Mouse (Mus musculus) hindbrain, embryonic 16.5 days (tissue): ENCODE data around the gene Lrrc56. TPM values are rescaled to one million over a fixed set of nuclear protein-coding genes. Genes with fewer than 3 reads are reported as not detected.
"Not testable (repeated sequence)": the region's sequence is repeated elsewhere in the genome, so short reads cannot be mapped to it uniquely, and the experiment has no call there.

Experiments used
- ATAC-seq: fragments of 200-750 bp; cut with Nextera tagmentation; 2 replicates; pipeline ENCODE4 v1.8.0; 2017; ENCODE audit warnings: moderate TSS enrichment, moderate library complexity
- H3K27ac ChIP-seq: fragments of 300-500 bp; sonication (generic); 2 replicates; pipeline ENCODE4 v1.5.1; 2014; ENCODE audit warnings: low read depth, mild to moderate bottlenecking, control low read depth, low read length, moderate library complexity
- H3K27me3 ChIP-seq: fragments of 300-500 bp; sonication (generic); replicated peaks from 2 replicates; pipeline ENCODE4 v1.6.1; 2014; ENCODE audit warnings: low read length; ENCODE audit not compliant: control insufficient read depth, insufficient read depth
- H3K36me3 ChIP-seq: fragments of 300-500 bp; sonication (generic); 2 replicates; pipeline ENCODE4 v1.6.1; 2014; ENCODE audit warnings: mild to moderate bottlenecking, low read length, moderate library complexity, mixed read lengths; ENCODE audit not compliant: control insufficient read depth, insufficient read depth
- H3K4me1 ChIP-seq: fragments of 300-500 bp; sonication (generic); 2 replicates; pipeline ENCODE4 v1.6.1; 2014; ENCODE audit warnings: low read depth, low read length; ENCODE audit not compliant: control insufficient read depth, insufficient read depth
- H3K4me2 ChIP-seq: fragments of 300-500 bp; sonication (generic); 2 replicates; pipeline ENCODE4 v1.6.1; 2014; ENCODE audit warnings: mild to moderate bottlenecking, low read length, control low read depth, moderate library complexity
- H3K4me3 ChIP-seq: fragments of 300-500 bp; sonication (generic); 2 replicates; pipeline ENCODE4 v1.5.1; 2014; ENCODE audit warnings: mild to moderate bottlenecking, low read length, control low read depth, moderate library complexity
- H3K9ac ChIP-seq: fragments of 300-500 bp; sonication (generic); 2 replicates; pipeline ENCODE4 v1.6.1; 2014; ENCODE audit warnings: low read depth, mild to moderate bottlenecking, control low read depth, low read length, moderate library complexity
- H3K9me3 ChIP-seq: fragments of 300-500 bp; sonication (generic); 2 replicates; pipeline ENCODE4 v1.6.1; 2014; ENCODE audit warnings: mild to moderate bottlenecking, low read length, moderate library complexity; ENCODE audit not compliant: control insufficient read depth
- WGBS: fragments of 180-500 bp; shearing (Covaris S2); extraction: QIAGEN DNeasy Blood & Tissue Kit; methylation state at CpG from one replicate; pipeline ENCODE4 v1.1.7; 2014; 5-methylcytosine and 5-hydroxymethylcytosine counted together
- microRNA counts: library from miRNA; unstranded; fragments of <30 nt; microRNA quantifications from one replicate; lab custom pipeline; 2016
- microRNA-seq: library from miRNA; unstranded; fragments of <30 nt; microRNA quantifications from one replicate; pipeline ENCODE4, GENCODE M21; 2017
- polyA plus RNA-seq: library from polyadenylated mRNA; unstranded; fragments of >200 nt; fragmentation: Nextera tagmentation; extraction: Ambion mirVana; gene quantifications from 2 replicates; pipeline ENCODE4 v1.2.1, GENCODE M21; 2015

Lrrc56 gene
- polyA plus RNA-seq, 1 experiment from 2014 or later, result 10.1 TPM

DNA sequence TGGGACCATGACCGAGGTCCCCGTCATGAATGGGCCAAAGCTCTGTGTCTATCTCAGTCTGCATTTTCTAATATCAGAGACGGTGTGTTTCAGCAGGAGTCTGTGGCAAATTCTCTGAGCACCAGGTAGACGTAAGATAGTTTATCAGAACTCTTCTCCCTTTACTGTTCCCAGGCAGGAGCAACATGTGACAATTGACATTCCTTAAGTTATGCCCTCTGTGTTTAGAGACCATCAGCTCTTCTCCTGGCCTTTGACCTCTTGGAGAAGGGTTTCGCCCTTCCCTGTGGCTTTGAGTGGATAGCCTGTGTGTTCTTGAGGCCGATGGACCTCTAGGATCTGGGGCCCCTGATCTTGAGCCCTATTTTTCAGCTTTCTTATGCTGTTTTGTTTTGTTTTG is 35.7 kb downstream of the Lrrc56 start:
- H3K4me1 ChIP-seq, result peaks cover 18% of the 10 kb centered on the region
- peak overlapping the region; percentile 95; the same call in 1 of the 2 replicates for H3K9ac ChIP-seq
- peak overlapping the region; percentile 74 for H3K4me3 ChIP-seq
- H3K27ac ChIP-seq, result no peak overlapping the region
- H3K4me2 ChIP-seq, result peak overlapping the region; percentile 85
- 59% methylated on average over 6 of the region's 6 CpGs for WGBS
- ATAC-seq, result no peak
- H3K36me3 ChIP-seq, result peaks cover 25% of the 10 kb centered on the region
- no peaks in the 10 kb centered on the region for H3K9me3 ChIP-seq
- no peaks in the 10 kb centered on the region for H3K27me3 ChIP-seq

DNA sequence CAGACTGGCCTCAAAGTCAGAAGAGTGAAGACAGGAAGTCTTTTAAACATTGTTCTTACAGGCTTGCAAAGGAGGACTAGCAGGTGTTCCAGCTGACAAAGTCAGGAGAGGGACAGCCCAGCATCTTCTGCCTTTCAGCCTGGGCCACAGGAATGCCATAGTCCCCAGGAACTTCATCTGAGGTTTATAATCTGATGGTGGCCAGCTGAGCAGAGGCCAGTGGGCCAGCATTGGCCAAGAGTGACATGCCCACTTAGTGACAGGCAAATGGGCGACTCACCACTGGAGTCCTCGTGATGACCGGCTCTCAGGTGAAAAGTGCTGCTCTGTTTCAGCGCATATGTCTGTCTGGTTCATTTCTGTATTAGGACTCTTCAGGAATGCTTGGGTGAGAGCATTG is 36.6 kb downstream of the Lrrc56 start:
- Histone ChIP-seq H3K36me3 (peaks cover 30% of the 10 kb centered on the region), H3K4me3 (no peak overlapping the region)
- no peak for ATAC-seq

DNA sequence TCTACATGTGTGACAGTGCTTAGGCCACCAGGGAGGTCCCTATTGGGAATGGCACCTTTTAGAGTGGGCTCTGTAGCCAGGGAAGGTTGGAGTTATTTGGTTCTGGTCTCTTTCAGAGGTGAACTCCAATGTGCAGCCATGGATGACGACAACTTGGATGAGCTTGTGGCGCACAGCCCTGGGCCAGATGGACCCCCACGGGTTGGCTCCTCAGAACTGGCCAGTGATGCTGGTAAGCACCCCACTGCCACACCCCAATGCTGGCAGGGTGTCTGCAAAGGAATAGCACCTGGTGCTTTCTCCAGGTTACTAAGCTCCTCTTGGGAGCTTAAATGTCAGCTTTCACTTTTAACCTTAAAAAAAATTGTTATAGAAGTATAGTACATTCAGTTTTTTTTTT is 37.2 kb downstream of the Lrrc56 start:
- no peaks in the 10 kb centered on the region for H3K27me3 ChIP-seq
- no peak for ATAC-seq
- H3K9ac ChIP-seq, result no peak overlapping the region
- H3K36me3 ChIP-seq, result peaks cover 34% of the 10 kb centered on the region
- 89% methylated on average over 3 of the region's 3 CpGs for WGBS
- no peak overlapping the region for H3K4me2 ChIP-seq
- H3K27ac ChIP-seq, result no peak overlapping the region
- H3K4me3 ChIP-seq, result no peak overlapping the region
- peaks cover 18% of the 10 kb centered on the region for H3K4me1 ChIP-seq
- H3K9me3 ChIP-seq, result no peaks in the 10 kb centered on the region

More for the DNA sequence above, 36.6 kb downstream of the Lrrc56 start:
- 97% methylated on average over 4 of the region's 4 CpGs for WGBS
- no peaks in the 10 kb centered on the region for H3K9me3 ChIP-seq
- no peaks in the 10 kb centered on the region for H3K27me3 ChIP-seq
- H3K27ac ChIP-seq, result no peak overlapping the region
- peaks cover 18% of the 10 kb centered on the region for H3K4me1 ChIP-seq
- H3K4me2 ChIP-seq, result no peak overlapping the region
- H3K9ac ChIP-seq, result no peak overlapping the region

DNA sequence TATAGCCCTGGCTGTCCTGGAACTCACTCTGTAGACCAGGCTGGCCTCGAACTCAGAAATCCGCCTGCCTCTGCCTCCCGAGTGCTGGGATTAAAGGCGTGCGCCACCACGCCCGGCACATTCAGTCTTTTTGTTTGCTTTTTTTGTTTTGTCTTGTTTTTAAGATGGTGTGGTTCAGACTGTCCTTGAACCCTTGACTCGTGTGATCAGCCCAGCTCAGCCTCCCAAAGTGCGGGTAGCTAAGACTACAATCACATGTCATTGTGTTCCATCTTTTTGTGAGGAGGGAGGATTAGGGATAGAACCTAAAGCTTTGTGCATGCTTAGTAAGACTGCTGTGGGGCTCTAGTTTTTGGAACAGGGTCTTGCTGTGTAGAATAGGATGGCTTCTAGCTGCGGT is 37.6 kb downstream of the Lrrc56 start:
- Histone ChIP-seq H3K27me3 (no peaks in the 10 kb centered on the region), H3K4me3 (no peak overlapping the region), H3K27ac (no peak overlapping the region), H3K4me2 (no peak overlapping the region), H3K9me3 (no peaks in the 10 kb centered on the region), H3K4me1 (peaks cover 18% of the 10 kb centered on the region), H3K36me3 (peaks cover 35% of the 10 kb centered on the region), H3K9ac (no peak overlapping the region)
- WGBS, result 93% methylated on average over 9 of the region's 10 CpGs
- no peak for ATAC-seq

DNA sequence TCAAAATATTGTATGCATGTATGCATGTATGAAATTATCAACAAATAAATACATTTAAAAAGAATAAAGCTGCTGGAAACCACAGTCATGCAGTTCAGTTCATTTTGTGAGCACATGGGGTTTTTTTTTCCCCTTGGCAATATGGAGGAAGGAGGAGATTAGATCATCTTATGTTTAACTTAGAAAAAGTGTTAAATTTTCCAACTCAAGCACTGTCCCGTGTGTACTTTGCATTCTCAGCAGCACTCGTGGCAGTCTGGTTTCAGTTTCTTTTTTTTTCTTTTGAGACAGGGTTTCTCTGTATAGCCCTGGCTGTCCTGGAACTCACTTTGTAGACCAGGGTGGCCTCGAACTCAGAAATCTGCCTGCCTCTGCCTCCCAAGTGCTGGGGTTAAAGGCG is 56.5 kb downstream of the Lrrc56 start:
- H3K4me3 ChIP-seq, H3K4me1 ChIP-seq, H3K9me3 ChIP-seq, H3K27me3 ChIP-seq, ATAC-seq, H3K4me2 ChIP-seq, H3K9ac ChIP-seq, H3K27ac ChIP-seq: not testable (repeated sequence)
- peaks cover 39% of the 10 kb centered on the region for H3K36me3 ChIP-seq
- WGBS, result 88% methylated on average over 4 of the region's 4 CpGs

DNA sequence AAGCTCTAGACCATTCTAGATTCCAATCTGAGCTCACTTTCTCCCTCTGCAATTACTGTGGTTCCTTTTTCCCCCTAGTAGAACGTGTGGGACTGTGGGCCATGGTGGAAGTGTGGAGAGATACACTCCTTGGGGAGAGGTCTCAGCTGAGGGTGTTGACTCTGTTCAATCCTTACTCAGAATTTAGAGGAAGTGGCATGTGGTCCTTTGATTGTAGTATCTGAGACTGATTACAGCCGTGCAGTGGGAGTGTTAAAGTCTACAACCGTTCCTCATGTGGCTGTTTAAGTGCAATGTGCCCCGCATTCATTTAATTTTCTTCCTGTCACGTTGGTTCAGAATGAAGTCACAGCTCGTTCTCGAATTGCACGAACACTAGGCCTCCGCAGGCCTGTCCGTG is 62.2 kb downstream of the Lrrc56 start:
- Histone ChIP-seq H3K9ac (no peak overlapping the region), H3K27me3 (no peaks in the 10 kb centered on the region), H3K27ac (no peak overlapping the region), H3K4me3 (no peak overlapping the region), H3K4me2 (no peak overlapping the region), H3K36me3 (peaks cover 54% of the 10 kb centered on the region), H3K4me1 (no peaks in the 10 kb centered on the region), H3K9me3 (no peaks in the 10 kb centered on the region)
- ATAC-seq, result no peak
- WGBS, result 94% methylated on average over 10 of the region's 10 CpGs

MicroRNAs encoded within 50 kb of the gene (microRNA counts, 519-probe panel; counts per million panel counts)
- microRNA mmu-miR-210 (lab: Ali Mortazavi, UCI), result 2,591 counts per million, percentile 68 among the panel's probes with 10 or more counts

Small RNA genes lying within 50 kb of the gene (microRNA-seq; reads per million reads assigned to microRNA genes)
- gene Mir210, result 334 reads per million, percentile 64 among the genes with 10 or more reads in this experiment

Other genes starting within 250 kb of the Lrrc56 start
- 0.49 and 1.7 TPM in 2 replicates for gene Ifitm5, start 243.9 kb upstream of the Lrrc56 start, polyA plus RNA-seq
- not detected in 2 replicates for gene Gm45717, start 238.2 kb upstream of the Lrrc56 start, polyA plus RNA-seq
- 182 and 202 TPM in 2 replicates for gene Ifitm2, start 238.2 kb upstream of the Lrrc56 start, polyA plus RNA-seq
- 15.2 and 19.4 TPM in 2 replicates for gene Ifitm1, start 226.9 kb upstream of the Lrrc56 start, polyA plus RNA-seq
- gene Ifitm3, start 183.4 kb upstream of the Lrrc56 start, polyA plus RNA-seq, result 41.2 and 43.1 TPM in 2 replicates
- 0.83 and 1.3 TPM in 2 replicates for gene Ifitm6, start 176.2 kb upstream of the Lrrc56 start, polyA plus RNA-seq
- gene Gm17387, start 165.0 kb upstream of the Lrrc56 start, polyA plus RNA-seq, result not detected in 2 replicates
- gene B4galnt4, start 133.1 kb upstream of the Lrrc56 start, polyA plus RNA-seq, result 53.3 and 55.0 TPM in 2 replicates
- 0.31 and 0.32 TPM in 2 replicates for gene Pkp3, start 115.9 kb upstream of the Lrrc56 start, polyA plus RNA-seq
- gene Sigirr, start 93.6 kb upstream of the Lrrc56 start, polyA plus RNA-seq, result 3.2 and 3.3 TPM in 2 replicates
- 0.49 and 0.80 TPM in 2 replicates for gene Ano9, start 76.4 kb upstream of the Lrrc56 start, polyA plus RNA-seq
- gene Ptdss2, start 71.8 kb upstream of the Lrrc56 start, polyA plus RNA-seq, result 82.8 and 95.8 TPM in 2 replicates
- 53.6 and 54.1 TPM in 2 replicates for gene Rnh1, start 21.3 kb upstream of the Lrrc56 start, polyA plus RNA-seq
- gene Hras, start 152 bp upstream of the Lrrc56 start, polyA plus RNA-seq, result 93.2 and 132 TPM in 2 replicates
- gene Lmntd2, start 19.9 kb downstream of the Lrrc56 start, polyA plus RNA-seq, result 0.35 and 0.89 TPM in 2 replicates
- gene Rassf7, start 21.7 kb downstream of the Lrrc56 start, polyA plus RNA-seq, result 22.8 and 25.9 TPM in 2 replicates
- gene Phrf1, start 34.6 kb downstream of the Lrrc56 start, polyA plus RNA-seq, result 57.1 and 67.4 TPM in 2 replicates
- gene Irf7, start 72.3 kb downstream of the Lrrc56 start, polyA plus RNA-seq, result 1.8 and 2.0 TPM in 2 replicates
- 0.29 TPM in 1 of 2 replicates, not detected in the other for gene Cdhr5, start 82.6 kb downstream of the Lrrc56 start, polyA plus RNA-seq
- 3.5 and 6.1 TPM in 2 replicates for gene Sct, start 85.0 kb downstream of the Lrrc56 start, polyA plus RNA-seq
- 0.64 and 1.00 TPM in 2 replicates for gene Drd4, start 97.8 kb downstream of the Lrrc56 start, polyA plus RNA-seq
- gene Deaf1, start 133.5 kb downstream of the Lrrc56 start, polyA plus RNA-seq, result 202 and 206 TPM in 2 replicates
- gene Tmem80, start 133.6 kb downstream of the Lrrc56 start, polyA plus RNA-seq, result 48.2 and 52.2 TPM in 2 replicates
- gene Eps8l2, start 144.7 kb downstream of the Lrrc56 start, polyA plus RNA-seq, result 2.5 and 3.1 TPM in 2 replicates
- 276 and 284 TPM in 2 replicates for gene Taldo1, start 198.0 kb downstream of the Lrrc56 start, polyA plus RNA-seq
- gene Gatd1, start 220.0 kb downstream of the Lrrc56 start, polyA plus RNA-seq, result 51.8 and 55.2 TPM in 2 replicates
- gene Cend1, start 235.3 kb downstream of the Lrrc56 start, polyA plus RNA-seq, result 226 and 245 TPM in 2 replicates
- 96.3 and 104 TPM in 2 replicates for gene Slc25a22, start 243.7 kb downstream of the Lrrc56 start, polyA plus RNA-seq
- gene Pidd1, start 249.9 kb downstream of the Lrrc56 start, polyA plus RNA-seq, result 2.8 and 4.5 TPM in 2 replicates